Mouse (Mus musculus): Measurements from ENCODE around the gene Ncapd2. TPM values are rescaled to one million over a fixed set of nuclear protein-coding genes. Genes with fewer than 3 reads are reported as not detected.
A peak's percentile ranks its signal among the peaks of the same experiment; 100 is the strongest.

The Ncapd2 gene
- polyA plus RNA-seq, 1 experiment from 2014 or later, result 37.7 TPM

DNA sequence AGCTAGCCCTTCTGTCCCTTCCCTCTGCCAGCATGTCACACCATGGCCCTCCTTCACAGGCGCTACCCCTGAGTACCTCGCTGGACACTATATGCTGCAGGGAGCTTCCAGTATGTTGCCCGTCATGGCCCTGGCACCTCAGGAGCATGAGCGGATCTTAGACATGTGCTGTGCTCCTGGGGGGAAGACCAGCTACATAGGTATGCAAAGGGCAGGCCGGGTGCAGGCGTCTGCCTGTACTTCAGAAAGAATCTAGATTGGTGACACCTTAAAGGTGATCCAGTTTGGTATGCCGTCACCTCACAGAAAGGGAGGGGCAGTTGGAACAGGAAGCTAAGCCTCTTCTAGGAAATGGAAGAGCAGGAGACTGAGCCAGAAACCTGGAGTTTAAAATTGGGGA, 51.8 kb downstream of the Ncapd2 start:
- no peak for ATAC-seq
- no peak overlapping the region for H3K4me3 ChIP-seq (ENCODE audit: low read length)
- H3K4me1 ChIP-seq (ENCODE audit: control insufficient read depth, insufficient read depth, low read depth, low read length), result peaks cover 3% of the 10 kb centered on the region; the same call in 1 of the 2 replicates
- no peaks in the 10 kb centered on the region for H3K9me3 ChIP-seq (ENCODE audit: control insufficient read depth, low read length)
- peaks cover 45% of the 10 kb centered on the region for H3K36me3 ChIP-seq (ENCODE audit: control insufficient read depth, insufficient read depth, low read length)
- WGBS, result 97% methylated on average over 7 of the region's 7 CpGs
- H3K9ac ChIP-seq (ENCODE audit: low read depth, low read length), result no peak overlapping the region
- H3K27me3 ChIP-seq (replicated peaks; ENCODE audit: control insufficient read depth, insufficient read depth, low read length), result no peaks in the 10 kb centered on the region
- no peak overlapping the region for H3K4me2 ChIP-seq (ENCODE audit: low read length)
- no peak overlapping the region for H3K27ac ChIP-seq (ENCODE audit: low read depth, low read length)

DNA sequence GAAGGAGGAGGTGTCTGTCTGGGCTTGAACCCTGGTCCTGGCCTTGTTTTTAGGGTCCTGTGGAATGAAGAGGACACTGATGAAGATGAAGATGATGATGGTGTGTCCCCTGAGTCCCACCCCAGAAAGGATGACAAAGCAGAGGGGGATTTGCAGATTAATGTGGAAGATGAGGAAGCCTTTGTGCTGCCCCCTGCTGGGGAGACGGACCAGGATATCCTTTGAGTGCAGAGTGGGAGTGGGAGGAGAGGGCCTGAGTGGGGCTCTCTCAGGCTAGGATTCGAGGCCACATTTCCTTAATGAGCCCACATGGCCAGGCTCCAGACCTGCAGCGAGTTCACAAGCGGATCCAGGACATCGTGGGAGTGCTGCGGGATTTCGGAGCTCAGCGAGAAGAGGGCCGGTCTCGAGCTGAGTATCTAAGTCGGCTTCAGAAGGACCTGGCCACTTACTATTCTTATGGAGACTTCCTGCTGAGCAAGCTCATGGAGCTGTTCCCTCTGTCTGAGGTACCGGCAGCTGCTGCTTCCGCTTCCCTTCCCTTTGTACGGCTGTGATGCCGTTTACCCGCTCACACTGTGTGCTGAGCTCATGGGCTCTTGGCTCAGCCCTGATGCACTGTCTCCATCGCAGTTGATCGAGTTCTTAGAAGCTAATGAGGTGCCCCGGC, 54.4 kb downstream of the Ncapd2 start:
- 87% methylated on average over 19 of the region's 19 CpGs for WGBS
- Histone ChIP-seq H3K4me1 (ENCODE audit: control insufficient read depth, insufficient read depth, low read depth, low read length) (peaks cover 6% of the 10 kb centered on the region), H3K4me3 (ENCODE audit: low read length) (no peak overlapping the region), H3K4me2 (ENCODE audit: low read length) (no peak overlapping the region), H3K36me3 (ENCODE audit: control insufficient read depth, insufficient read depth, low read length) (peaks cover 55% of the 10 kb centered on the region), H3K9me3 (ENCODE audit: control insufficient read depth, low read length) (no peaks in the 10 kb centered on the region), H3K27ac (ENCODE audit: low read depth, low read length) (no peak overlapping the region), H3K27me3 (replicated peaks; ENCODE audit: control insufficient read depth, insufficient read depth, low read length) (no peaks in the 10 kb centered on the region), H3K9ac (ENCODE audit: low read depth, low read length) (no peak overlapping the region)
- ATAC-seq, result no peak

DNA sequence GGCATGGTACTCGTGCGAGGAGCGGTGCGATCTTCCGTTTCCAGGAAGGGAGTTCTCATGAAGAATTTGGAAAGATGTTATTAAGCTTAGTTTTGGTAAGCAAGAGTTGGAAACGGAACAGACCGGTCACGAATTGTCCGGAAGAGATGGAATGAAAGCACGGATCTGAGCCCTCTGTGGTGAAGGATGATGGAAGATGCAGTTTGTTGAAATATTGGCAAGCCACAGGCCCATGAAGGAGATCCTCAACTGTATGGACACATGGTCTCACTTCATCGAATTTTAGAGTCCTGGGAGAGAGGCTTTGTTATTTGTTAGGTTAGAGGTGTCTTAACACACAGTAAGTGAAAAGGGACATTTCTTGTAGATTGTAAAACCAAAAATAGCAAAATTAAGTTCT, 59.0 kb downstream of the Ncapd2 start:
- peak overlapping the region; percentile 85 for H3K9ac ChIP-seq (ENCODE audit: low read depth, low read length)
- 11% methylated on average over 11 of the region's 11 CpGs for WGBS
- no peaks in the 10 kb centered on the region for H3K9me3 ChIP-seq (ENCODE audit: control insufficient read depth, low read length)
- peaks cover 9% of the 10 kb centered on the region for H3K4me1 ChIP-seq (ENCODE audit: control insufficient read depth, insufficient read depth, low read depth, low read length)
- no peaks in the 10 kb centered on the region for H3K27me3 ChIP-seq (replicated peaks; ENCODE audit: control insufficient read depth, insufficient read depth, low read length)
- H3K4me3 ChIP-seq (ENCODE audit: low read length), result peak overlapping the region; percentile 92
- H3K4me2 ChIP-seq (ENCODE audit: low read length), result peak overlapping the region; percentile 94
- peaks cover 45% of the 10 kb centered on the region for H3K36me3 ChIP-seq (ENCODE audit: control insufficient read depth, insufficient read depth, low read length)
- no peak overlapping the region for H3K27ac ChIP-seq (ENCODE audit: low read depth, low read length)
- no peak for ATAC-seq

DNA sequence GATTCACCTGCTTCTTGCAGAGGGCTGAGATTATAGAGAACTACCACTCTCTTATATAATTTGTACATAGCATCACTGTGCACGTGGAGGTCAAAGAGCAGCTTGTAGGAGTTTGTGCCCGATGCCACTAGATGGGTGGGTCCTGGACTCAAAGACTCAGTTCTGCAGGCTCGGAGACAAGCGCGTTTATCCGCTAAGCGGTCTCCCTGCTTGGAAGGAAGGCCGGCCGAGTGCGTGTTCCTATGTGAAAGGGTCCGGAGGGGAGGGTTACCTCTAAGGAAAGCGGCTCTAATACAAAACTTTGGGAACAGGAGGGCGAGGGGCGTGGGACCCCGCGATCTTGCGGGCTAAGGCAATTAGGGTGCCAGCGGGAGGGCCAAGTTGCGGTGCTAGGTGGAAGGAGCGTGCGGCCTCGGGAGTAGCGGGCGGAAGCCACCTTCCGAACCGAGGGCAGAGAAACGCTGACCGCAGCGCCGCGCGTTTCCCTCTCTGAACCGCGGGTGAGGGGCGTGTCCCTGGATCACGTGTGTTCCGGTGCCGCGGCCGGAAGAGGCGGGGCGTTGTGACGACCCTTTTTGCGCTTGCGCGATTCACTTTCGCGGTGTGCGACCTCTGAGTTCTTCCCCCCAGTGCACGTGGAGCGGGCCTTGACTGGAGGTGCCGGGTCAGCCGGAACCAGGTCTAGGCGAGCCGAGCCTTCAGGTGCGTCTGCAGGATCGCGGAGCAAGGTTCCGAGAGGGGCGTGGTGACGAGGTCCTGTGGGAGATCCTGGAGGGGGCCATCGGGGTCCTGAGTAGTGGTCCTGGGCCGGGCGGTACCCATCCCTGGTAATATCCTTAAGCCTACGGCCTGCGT, 60.0 kb downstream of the Ncapd2 start, which contains the start of gene Nop2:
Gene Nop2 (plus strand): TSS at position 608 of the 855 bp plus-strand sequence.
- Histone ChIP-seq H3K4me2 (ENCODE audit: low read length) (peak within 1 kb of the TSS; percentile 94), H3K9me3 (ENCODE audit: control insufficient read depth, low read length) (no peaks in the 10 kb centered on the region), H3K36me3 (ENCODE audit: control insufficient read depth, insufficient read depth, low read length) (peaks cover 47% of the 10 kb centered on the region), H3K4me1 (ENCODE audit: control insufficient read depth, insufficient read depth, low read depth, low read length) (peaks cover 9% of the 10 kb centered on the region), H3K9ac (ENCODE audit: low read depth, low read length) (peak within 1 kb of the TSS; percentile 85), H3K27ac (ENCODE audit: low read depth, low read length) (peak within 1 kb of the TSS; percentile 86), H3K27me3 (replicated peaks; ENCODE audit: control insufficient read depth, insufficient read depth, low read length) (no peaks in the 10 kb centered on the region), H3K4me3 (ENCODE audit: low read length) (peak within 1 kb of the TSS; percentile 92)
- WGBS, result under 1% methylated on average over 56 of the region's 66 CpGs
- ATAC-seq, result peak; percentile 96

DNA sequence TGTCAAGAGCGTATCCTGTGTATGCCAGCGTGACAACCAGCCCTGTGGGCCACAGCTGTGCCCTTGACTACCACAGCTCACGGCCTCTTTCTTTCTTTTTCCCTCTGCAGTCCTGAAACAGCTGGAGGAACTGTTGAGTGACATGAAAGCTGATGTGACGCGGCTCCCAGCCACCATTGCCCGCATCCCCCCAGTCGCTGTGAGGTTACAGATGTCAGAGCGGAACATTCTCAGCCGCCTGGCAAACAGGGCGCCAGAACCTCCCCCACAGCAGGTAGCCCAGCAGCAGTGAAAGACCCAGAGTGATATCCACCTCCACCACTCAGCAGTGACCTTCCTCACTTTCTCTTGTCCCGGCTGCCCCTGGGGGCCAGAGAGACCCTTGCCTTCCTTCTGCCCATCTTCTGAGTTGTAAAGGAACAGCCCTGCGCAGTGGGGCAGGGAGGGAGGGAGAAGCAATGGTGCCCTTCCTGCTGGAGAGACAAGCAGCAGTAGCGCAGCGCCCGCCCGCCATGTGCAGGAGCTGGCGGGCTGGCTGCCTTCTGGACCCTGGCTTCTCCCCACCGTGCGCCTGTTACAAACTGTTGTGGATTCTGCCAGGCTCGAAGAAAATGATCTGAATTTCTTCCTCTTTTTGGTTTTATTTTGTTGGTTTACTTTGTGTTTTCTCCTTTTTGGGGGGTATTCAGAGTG, 61.6 kb downstream of the Ncapd2 start:
- WGBS, result 83% methylated on average over 20 of the region's 20 CpGs
- Histone ChIP-seq H3K9me3 (ENCODE audit: control insufficient read depth, low read length) (no peaks in the 10 kb centered on the region), H3K27me3 (replicated peaks; ENCODE audit: control insufficient read depth, insufficient read depth, low read length) (no peaks in the 10 kb centered on the region), H3K27ac (ENCODE audit: low read depth, low read length) (no peak overlapping the region), H3K36me3 (ENCODE audit: control insufficient read depth, insufficient read depth, low read length) (peaks cover 48% of the 10 kb centered on the region), H3K4me1 (ENCODE audit: control insufficient read depth, insufficient read depth, low read depth, low read length) (peaks cover 9% of the 10 kb centered on the region), H3K4me2 (ENCODE audit: low read length) (no peak overlapping the region), H3K9ac (ENCODE audit: low read depth, low read length) (no peak overlapping the region), H3K4me3 (ENCODE audit: low read length) (no peak overlapping the region)
- ATAC-seq, result no peak

DNA sequence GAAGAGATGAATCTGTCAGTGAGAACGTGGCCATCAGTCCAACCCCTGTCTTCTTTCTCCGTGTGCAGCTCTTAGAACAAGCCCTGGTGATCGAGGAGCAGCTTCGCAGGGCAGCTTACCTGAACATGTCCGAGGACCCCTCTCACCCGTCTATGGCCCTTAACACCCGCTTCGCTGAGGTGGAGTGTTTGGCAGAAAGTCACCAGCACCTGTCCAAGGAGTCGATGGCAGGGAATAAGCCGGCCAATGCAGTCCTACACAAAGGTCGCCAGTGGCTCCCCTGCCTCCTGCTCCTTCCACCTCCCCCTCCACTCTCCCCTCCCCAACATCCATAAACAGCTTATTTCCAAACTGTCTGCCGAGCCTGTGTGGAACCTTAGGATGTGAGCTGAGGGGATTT, 62.8 kb downstream of the Ncapd2 start:
- Histone ChIP-seq H3K27ac (ENCODE audit: low read depth, low read length) (no peak overlapping the region), H3K4me2 (ENCODE audit: low read length) (no peak overlapping the region), H3K4me1 (ENCODE audit: control insufficient read depth, insufficient read depth, low read depth, low read length) (peaks cover 9% of the 10 kb centered on the region), H3K9ac (ENCODE audit: low read depth, low read length) (no peak overlapping the region), H3K9me3 (ENCODE audit: control insufficient read depth, low read length) (no peaks in the 10 kb centered on the region), H3K27me3 (replicated peaks; ENCODE audit: control insufficient read depth, insufficient read depth, low read length) (no peaks in the 10 kb centered on the region), H3K4me3 (ENCODE audit: low read length) (no peak overlapping the region), H3K36me3 (ENCODE audit: control insufficient read depth, insufficient read depth, low read length) (peaks cover 48% of the 10 kb centered on the region)
- 89% methylated on average over 12 of the region's 12 CpGs for WGBS
- ATAC-seq, result no peak

DNA sequence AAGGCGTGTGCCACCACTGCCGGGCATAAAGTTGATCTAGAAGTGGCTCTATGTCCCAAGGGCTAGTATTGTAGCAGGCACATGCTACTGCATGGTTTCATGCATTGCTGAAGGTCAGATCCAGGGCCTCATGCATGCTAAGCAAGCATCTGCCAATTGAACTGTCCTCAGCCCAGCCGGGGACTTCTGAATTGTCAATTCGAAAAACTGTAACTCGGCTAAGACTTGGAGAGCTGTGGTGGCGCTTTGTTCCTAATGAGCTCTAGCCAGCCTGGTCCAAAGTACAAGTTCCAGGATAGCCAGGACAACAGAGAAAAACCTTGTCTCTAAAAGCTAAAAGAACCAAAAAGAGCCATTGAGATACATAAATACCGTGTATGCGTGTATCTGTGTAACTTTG, 72.1 kb downstream of the Ncapd2 start:
- H3K27me3 ChIP-seq (replicated peaks; ENCODE audit: control insufficient read depth, insufficient read depth, low read length), result no peaks in the 10 kb centered on the region
- H3K4me1 ChIP-seq (ENCODE audit: control insufficient read depth, insufficient read depth, low read depth, low read length), result no peaks in the 10 kb centered on the region
- 95% methylated on average over 8 of the region's 8 CpGs for WGBS
- H3K27ac ChIP-seq (ENCODE audit: low read depth, low read length), result no peak overlapping the region
- H3K9me3 ChIP-seq (ENCODE audit: control insufficient read depth, low read length), result no peaks in the 10 kb centered on the region
- no peak for ATAC-seq
- H3K4me3 ChIP-seq (ENCODE audit: low read length), result no peak overlapping the region
- H3K4me2 ChIP-seq (ENCODE audit: low read length), result no peak overlapping the region
- no peak overlapping the region for H3K9ac ChIP-seq (ENCODE audit: low read depth, low read length)
- peaks cover 80% of the 10 kb centered on the region for H3K36me3 ChIP-seq (ENCODE audit: control insufficient read depth, insufficient read depth, low read length)

Data from hindbrain, embryonic 16.5 days (tissue).